Mouse (Mus musculus) myocyte (in vitro differentiated cells): Measurements from ENCODE around the gene Rabgap1l.

Experiments
- MAX ChIP-seq: IDR thresholded peaks from one replicate; pipeline ENCODE4 v1.6.1; 2011; ENCODE audit warnings: low read depth, mild to moderate bottlenecking, control low read depth
- MYOD1 ChIP-seq, 3 experiments: IDR thresholded peaks; one replicate each; pipeline ENCODE4 v1.6.1; 2011; ENCODE audit warnings: control low read depth in 2 of 3, low read depth in 2 of 3, mild to moderate bottlenecking in 2 of 3, moderate library complexity in 1 of 3; ENCODE audit not compliant: insufficient read length in 2 of 3, control insufficient read depth in 1 of 3
- POLR2A ChIP-seq: IDR thresholded peaks from one replicate; pipeline ENCODE4 v1.6.1; 2011; ENCODE audit warnings: low read depth, mild to moderate bottlenecking, control low read depth, moderate library complexity; ENCODE audit not compliant: insufficient read length
- SRF ChIP-seq: IDR thresholded peaks from one replicate; pipeline ENCODE4 v1.6.1; 2011; ENCODE audit warnings: low read depth; ENCODE audit not compliant: control insufficient read depth, insufficient read length

DNA sequence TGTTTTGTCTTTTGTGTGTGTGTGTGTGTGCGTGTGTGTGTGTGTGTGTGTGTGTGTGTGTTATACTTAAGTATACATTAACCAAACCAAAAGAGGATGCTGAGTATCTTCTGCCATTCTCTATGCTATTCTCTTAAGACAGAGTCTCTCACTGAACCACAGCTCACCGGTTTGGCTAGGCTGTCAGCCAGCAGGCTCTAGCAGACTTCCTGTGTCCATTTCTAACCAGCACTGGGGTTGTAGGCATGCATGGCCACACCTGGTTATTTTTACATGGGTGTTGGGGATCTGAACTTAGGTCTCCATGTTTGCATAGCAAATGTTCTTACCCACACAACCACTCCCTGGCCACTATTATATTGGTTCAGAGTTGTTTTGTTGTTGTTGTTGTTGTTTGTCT lies 2.0 kb upstream of the Rabgap1l start:
- TF ChIP-seq POLR2A (no peak), SRF (no peak), MYOD1 (IDR thresholded peaks at IDR 0.05; ENCODE audit: control insufficient read depth in 1 of 3, insufficient read length in 2 of 3, low read depth in 2 of 3) (no peak), MAX (no peak)
